Mouse (Mus musculus) heart, adult 2 months (tissue): Measurements from ENCODE around the gene Nup188.

Source experiments
- CTCF ChIP-seq: fragments of 200-600 bp; IDR thresholded peaks from 2 replicates; pipeline ENCODE4 v1.8.1; 2022; ENCODE audit warnings: antibody characterized with exemption, mild to moderate bottlenecking, moderate library complexity
- EP300 ChIP-seq: fragments of 200-500 bp; IDR thresholded peaks from 2 replicates; pipeline ENCODE4 v1.6.1; 2011; ENCODE audit warnings: low read depth, low read length, control low read depth; ENCODE audit not compliant: insufficient read depth
- POLR2A ChIP-seq: fragments of 200-500 bp; IDR thresholded peaks from 2 replicates; pipeline ENCODE4 v1.6.1; 2011; ENCODE audit warnings: mild to moderate bottlenecking, low read depth, low read length, control low read depth; ENCODE audit not compliant: insufficient read depth

DNA sequence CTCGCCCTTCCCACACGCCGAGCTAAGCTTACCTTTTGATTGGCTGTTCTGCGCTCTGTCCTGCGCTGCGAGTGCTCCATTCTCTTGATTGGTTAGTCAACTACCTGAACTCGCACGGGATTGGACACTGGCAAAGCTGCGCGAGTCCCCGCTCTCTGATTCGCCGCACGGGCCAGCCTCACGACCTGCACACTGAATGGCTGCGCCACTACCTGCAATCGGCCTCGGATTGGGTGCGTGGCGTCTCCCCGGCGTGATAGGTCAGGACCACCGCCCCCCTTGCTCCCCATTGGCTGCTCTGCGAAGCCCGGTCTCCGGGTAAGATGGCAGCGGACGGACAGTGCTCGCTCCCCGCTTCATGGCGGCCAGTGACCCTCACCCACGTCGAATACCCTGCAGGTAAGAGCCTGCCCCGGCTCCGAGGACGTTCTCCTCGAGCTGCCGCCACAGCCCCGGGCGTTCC lies 105.9 kb downstream of the Nup188 start, which contains the start of gene Dolpp1:
- no peak for TF ChIP-seq CTCF
- TF ChIP-seq POLR2A, result peak; percentile 65
- TF ChIP-seq EP300, result no peak
